Mouse (Mus musculus) lung, adult 18-20 months (tissue): ENCODE data around the gene Tmem91.
"Not testable (repeated sequence)": the region's sequence is repeated elsewhere in the genome, so short reads cannot be mapped to it uniquely, and the experiment has no call there.

Source experiments
- DNase-seq, 2 experiments: peaks; one replicate each; pipeline ENCODE4 v3.0.0; 2022; ENCODE audit warnings: mixed read lengths in 2 of 2

Gene Tmem91

DNA sequence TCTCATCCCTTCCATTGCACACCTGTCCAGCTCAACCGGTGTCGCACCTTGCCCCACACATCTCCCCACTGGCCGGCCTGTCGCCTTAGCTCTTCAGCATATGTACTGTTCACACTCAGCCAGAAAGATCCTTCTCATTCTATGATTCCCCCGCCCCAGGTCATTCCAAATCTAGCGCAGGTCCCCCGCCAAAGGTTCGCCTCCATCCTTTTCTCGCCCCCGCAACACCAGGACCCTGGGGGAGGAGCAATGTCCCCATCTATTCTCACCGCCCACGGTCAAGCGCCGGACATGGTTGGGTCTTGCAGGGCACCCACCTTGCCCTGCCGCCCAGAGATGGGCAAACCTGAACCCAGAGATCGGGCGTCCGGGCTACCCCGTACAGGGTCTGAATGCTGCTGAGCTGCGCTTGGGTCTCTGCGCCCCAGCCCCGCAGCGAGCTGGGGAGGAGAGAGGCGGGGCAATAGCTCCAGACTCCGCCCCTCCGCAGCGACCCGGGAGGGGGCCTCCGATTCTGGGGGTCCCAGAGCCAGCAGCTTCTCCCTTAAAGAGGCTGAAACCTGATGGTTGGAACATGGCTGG is at the start of gene Tmem91:
TSS of gene Tmem91 (minus strand) at position 448 of the 582 bp plus-strand sequence.
- no peak for DNase-seq

DNA sequence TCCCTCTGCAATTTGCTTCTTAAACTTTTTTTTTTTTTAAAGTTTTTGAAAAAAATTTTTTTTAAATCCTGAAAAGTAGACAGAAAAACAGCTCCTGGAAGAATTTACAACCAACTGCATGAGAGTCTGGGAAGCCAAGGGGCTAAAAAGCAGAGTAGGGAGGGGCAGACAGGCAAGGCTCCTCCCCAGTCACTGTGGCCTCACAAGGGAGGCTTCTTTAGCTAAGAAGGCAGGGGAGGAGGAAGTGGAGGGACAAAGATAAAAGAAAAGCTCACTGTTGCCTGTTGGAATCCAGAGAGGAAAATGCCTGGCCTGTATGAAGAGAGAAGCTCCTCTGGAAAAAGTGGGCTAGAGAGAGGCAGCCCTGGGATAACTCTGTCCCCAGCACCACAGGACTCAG is 46.8 kb upstream of the Tmem91 start:
- not testable (repeated sequence) for DNase-seq

DNA sequence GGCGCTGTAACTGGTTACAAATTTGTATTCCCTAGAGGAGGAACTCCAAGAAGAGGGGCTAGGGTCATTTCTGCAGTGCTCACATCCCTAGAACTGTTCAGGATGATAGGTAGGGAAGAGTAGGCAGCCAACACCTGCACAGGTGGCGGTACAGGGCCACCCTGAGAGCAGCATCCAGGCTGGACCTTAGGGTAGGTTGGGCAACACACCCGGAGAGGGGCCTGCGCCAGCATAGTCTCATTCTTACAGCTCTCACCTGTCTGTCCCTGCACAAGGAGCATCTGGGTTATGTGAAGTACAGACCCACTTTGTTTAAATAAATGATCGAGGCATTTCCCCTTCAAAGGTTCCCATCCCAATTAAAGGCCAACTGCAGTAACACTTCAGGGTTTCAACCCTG is 45.8 kb upstream of the Tmem91 start:
- DNase-seq, result no peak

DNA sequence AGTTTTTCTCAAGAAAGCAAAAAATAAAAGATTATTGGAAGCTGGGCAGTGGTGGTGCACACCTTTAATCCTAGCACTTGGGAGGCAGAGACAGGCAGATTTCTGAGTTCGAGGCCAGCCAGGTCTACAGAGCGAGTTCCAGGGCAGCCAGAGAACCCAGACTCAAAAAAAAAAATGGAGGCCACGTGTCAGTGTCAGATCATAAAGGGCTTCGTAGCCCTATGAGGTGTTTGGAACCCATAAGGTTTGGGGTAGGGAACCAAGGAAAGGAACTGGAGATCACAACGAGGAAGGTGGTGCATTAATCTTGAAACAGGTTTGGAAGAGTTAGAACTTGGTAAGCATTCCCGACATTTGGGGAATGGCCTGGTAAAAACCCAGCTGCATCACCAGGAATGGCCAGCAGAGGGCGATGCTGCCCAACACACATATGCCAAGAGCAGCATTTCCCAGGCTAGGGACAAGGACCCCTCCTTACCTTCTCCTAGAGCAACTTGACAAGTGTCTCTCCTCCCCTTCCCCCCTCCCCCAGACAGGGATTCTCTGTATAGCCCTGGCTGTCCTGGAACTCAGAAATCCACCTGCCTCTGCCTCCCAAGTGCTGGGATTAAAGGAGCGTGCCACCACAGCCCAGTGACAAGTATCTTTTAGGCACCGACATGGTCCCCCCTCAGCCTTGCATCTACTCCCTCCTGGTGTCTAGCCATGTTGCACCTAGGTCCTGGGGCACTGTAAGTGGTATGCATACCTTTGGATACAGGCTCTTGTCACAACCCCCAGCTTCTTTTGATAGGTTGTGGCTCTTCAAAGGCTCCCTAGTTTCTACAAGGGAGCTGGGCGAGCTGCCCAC is 45.0 kb upstream of the Tmem91 start:
- peak; percentile 67 to 74 for DNase-seq

- peak; percentile 94 to 96 for DNase-seq
These were observed 43.9 kb upstream of the Tmem91 start, which contains the start of gene Ccdc97 for GRCm38 (mm10) chr7:25718788-25719417. TSS of gene Ccdc97 (minus strand) at chr7:25719088.

DNA sequence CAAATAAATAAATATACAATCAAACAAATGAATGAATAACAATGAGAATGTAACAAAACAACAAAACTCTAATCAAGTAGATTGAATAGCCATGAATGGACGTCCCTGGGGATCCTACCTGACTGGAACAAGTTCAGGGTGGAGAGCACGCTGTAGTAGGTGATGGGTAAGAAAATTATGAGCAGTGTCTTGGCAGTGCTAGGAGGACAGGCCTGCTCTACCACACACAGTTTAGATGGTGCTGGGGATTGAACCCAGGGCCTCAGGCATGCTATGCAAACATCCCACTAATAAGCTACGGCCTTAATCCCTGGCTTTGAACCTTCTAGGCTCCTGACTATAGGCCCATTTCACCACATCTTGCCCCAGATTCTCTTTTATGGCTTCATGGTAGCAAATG is 42.5 kb upstream of the Tmem91 start:
- DNase-seq, result no peak

DNA sequence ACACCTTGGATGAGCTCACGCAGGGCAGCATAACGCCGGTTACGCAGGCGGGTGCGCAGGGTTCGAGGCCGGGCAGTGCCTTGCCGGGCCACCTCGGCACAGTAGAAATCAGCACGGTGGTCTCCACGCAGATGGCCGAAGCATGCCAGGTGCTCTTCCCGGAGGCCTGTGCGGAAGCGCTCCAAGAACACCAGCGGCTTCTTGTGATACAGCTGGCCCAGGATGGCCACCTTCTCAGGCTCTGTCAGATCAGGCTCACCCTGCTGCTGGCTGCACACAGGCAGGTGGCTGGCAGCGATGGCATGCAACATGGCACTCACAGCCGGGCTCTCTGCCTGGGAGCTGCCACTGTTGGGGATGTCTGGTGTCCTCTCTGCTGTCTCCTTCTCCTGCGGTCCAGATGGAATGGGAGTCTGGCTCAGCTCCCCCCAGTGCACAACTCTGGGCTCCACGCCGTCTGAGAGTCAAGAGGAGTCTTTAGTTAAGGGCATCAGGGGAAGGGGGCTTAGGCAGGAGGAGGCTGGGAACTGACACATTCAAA is 40.8 kb upstream of the Tmem91 start:
- no peak for DNase-seq

DNA sequence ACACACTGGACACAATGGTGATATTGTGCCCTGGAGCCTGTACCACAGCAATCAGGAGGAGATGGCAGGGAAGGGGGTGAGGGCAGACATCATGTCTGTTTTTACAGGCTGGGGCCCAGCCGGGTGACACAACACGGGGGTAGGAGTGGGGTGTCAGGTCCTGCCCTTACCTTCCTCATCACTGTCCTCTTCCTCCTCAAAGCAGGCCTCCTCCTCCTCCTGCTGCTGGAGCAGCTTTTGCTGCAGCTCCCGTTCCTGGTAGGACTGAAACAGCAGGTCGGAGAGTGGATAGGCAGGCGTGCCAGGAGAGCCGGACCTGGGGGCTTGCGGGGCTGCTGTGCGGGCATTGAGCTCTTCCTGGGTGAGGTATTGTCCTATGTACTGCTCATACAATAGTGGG is 39.6 kb upstream of the Tmem91 start:
- no peak for DNase-seq

GRCm38 (mm10) chr7:25712801-25713200 is 37.8 kb upstream of the Tmem91 start:
- no peak for DNase-seq

DNA sequence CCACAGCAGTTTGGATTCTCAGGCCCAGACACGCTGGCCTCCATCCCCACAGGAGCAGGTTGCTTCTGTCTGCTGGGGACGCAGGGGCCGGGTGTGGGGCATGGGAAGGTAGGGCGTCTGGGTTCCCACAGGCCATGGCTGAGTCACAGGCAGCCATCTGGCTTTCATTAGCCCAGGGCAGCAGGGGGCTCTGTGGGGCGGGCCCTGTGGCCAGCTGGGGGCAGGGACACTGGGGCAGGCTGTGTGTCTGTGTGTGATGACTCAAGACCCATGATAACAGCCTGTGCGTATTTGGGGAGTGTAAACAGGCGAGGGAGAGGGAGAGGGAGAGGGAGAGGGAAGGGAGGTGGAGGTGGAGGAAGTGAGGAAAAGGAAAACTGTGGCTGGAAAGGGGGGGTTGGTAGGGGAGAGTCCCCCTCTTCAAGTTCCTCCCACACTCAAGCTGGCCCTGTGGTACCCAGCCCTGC is 36.8 kb upstream of the Tmem91 start:
- peak in 1 of 2 experiments; percentile 36 for DNase-seq

- no peak for DNase-seq
These were observed 36.2 kb upstream of the Tmem91 start for GRCm38 (mm10) chr7:25711165-25711564.

- no peak for DNase-seq
These were observed 35.7 kb upstream of the Tmem91 start for GRCm38 (mm10) chr7:25710519-25711130.

GRCm38 (mm10) chr7:25709961-25710360 is 35.0 kb upstream of the Tmem91 start:
- DNase-seq, result peak; percentile 49 to 68

- peak; percentile 67 to 72 for DNase-seq
These were observed 32.8 kb upstream of the Tmem91 start for GRCm38 (mm10) chr7:25707581-25708292.

DNA sequence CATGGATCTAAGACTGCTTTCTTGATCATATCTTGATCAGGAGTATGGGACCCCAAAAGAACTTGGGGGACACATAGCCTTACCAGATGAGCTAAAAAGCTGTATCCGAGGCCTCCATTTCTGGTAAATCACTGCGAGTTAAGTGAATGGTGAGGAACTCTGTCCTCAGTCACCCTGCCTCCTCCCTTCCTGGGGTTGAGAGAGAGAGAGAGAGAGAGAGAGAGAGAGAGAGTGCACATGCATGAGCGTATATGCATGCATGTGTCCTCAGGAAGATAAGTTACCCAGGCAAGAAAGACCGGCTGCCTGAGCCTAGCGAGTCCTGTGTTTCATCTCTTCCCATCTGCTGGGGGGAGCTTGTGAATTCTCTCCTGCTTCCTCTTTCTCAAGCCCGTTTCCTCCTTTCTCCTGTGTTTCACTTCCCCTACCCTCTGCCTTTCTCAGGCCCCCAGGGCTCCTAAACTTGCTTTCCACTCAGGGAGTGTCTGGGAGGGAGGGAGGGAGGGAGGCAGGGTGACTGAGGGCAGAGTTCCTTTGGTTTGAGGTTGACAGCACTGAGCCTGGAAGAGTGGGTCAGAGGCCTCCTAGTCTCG is 31.7 kb upstream of the Tmem91 start:
- DNase-seq, result no peak

GRCm38 (mm10) chr7:25705801-25706251 is 30.9 kb upstream of the Tmem91 start:
- peak; percentile 58 to 60 for DNase-seq

DNA sequence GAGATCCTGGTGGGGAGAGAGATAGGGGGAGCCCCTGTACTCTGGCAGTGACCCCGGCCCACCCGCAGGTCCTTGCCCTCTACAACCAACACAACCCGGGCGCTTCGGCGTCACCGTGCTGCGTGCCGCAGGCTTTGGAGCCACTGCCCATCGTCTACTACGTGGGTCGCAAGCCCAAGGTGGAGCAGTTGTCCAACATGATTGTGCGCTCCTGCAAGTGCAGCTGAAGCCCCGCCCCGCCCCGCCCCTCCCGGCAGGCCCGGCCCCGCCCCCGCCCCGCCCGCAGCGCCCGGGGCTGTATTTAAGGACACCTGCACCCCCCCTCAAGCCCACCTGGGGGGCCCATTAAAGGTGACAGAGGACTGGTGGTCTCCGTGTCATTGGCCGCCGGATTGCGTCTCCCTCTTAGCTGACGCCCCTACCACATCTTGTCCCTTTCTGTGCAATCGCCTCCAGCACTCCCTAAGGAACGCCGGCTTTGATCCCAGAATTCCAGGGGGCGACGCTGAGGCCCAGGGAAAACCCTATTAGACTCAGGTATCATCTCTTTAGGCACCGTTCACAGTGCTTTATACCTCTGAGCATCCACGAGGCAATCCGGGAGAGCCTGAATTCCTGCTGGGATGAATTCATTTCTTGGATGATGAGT is 29.9 kb upstream of the Tmem91 start:
- no peak for DNase-seq

GRCm38 (mm10) chr7:25703793-25704494 is 29.0 kb upstream of the Tmem91 start:
- no peak for DNase-seq

- no peak for DNase-seq
These were observed 27.4 kb upstream of the Tmem91 start for GRCm38 (mm10) chr7:25702350-25702749.

DNA sequence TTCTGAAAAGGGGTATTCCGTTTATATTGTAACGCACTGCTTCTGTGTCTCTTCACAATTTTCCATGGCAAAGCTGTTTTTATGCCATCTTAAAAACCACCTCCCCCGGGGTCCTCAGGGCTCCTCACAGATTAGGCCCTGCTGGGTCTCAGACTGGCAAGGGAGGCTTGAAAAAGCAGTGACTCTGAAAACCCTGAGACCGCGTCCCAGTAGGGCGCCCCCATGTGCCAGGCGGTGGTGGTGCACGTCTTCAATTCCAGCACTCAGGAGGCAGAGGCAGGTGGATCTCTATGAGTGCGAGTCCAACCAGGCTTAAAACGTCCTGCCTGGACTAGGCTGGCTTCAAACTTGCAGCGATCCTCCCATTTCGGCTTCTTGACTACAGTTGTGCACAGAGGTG is 25.8 kb upstream of the Tmem91 start:
- DNase-seq, result peak in 1 of 2 experiments; percentile 5
